8 mouse cellular contexts compared by ENCODE assay signal in genomic region chr5:122317329-122318045, GRCm38 (mm10). TPM values are rescaled to one million over a fixed set of nuclear protein-coding genes. Genes with fewer than 3 reads are reported as not detected.
DNase-seq lines count a peak whose midpoint lies in the region; ATAC-seq and TF ChIP-seq lines count a peak whose summit lies in the region.

No protein-coding gene starts in this region.

- H3K27ac ChIP-seq in left cerebral cortex, adult 2 months = 0 out of 2 replicates have a peak overlapping the region, but pooled peaks have one; percentile 15
- H3K27ac ChIP-seq in macrophage = peak overlapping the region; percentile 67

- no peak for TF ChIP-seq CTCF in left cerebral cortex, adult 2 months (IDR thresholded peaks at IDR 0.05)

- H3K36me3 ChIP-seq in macrophage (ENCODE audit: inconsistent target) = peaks cover 29% of the 10 kb centered on the region

- no peak for ATAC-seq in cerebellum, adult (ENCODE audit: insufficient number of reproducible peaks, low FRiP score, low TSS enrichment)
- ATAC-seq in granulocyte monocyte progenitor cell, adult 5-6 weeks (replicated peaks; ENCODE audit: poor library complexity, severe bottlenecking) = no peak

- no peak overlapping the region for H3K4me3 ChIP-seq in left cerebral cortex, adult 2 months
- H3K4me3 ChIP-seq in macrophage (ENCODE audit: inconsistent target) = no peak overlapping the region

- peak; percentile 67 for DNase-seq in cerebellum, adult 11-12 months
- DNase-seq in left cerebral cortex, adult 2 months (ENCODE audit: extremely low spot score in 1 of 2, low spot score in 2 of 2) = no peak
- DNase-seq in left cerebral cortex, adult 9 months (ENCODE audit: low spot score in 2 of 2) = no peak
- peak; percentile 51 to 67 for DNase-seq in adrenal gland, postnatal 36 days
- no peak for DNase-seq in layer of hippocampus, postnatal 36 days

- intact Hi-C loops in left cerebral cortex, adult 2 months (cut with DNase I) = no loop called here

- WGBS in macrophage (ENCODE audit: missing documents) = 41% methylated on average over 11 of the region's 11 CpGs

- H3K79me2 ChIP-seq in macrophage (ENCODE audit: inconsistent target) = peaks cover 15% of the 10 kb centered on the region; the same call in 1 of the 2 replicates

RNA-seq across cellular contexts. Expression of gene Pptc7, which starts 33.3 kb away (rescaled TPM):
- total RNA-seq in left cerebral cortex, adult 2 months (2021) = 10 to 100 TPM; 41.2 to 42.5 TPM
- total RNA-seq in adrenal gland, postnatal 36 days (2021) = 10 to 100 TPM; 53.2 to 55.4 TPM
- total RNA-seq in macrophage (2018; cell fraction: chromatin; rRNA removed) = 10 to 100 TPM in 9 of 26 experiments, 1 to 10 TPM in 17; 1.5 to 14.8 (median 8.4) TPM
- 10 to 100 TPM; 10.6 to 20.0 (median 17.2) TPM for total RNA-seq in macrophage (2018; cell fraction: cytosol; rRNA removed)
- total RNA-seq in macrophage (2018; cell fraction: nucleus; rRNA removed) = 10 to 100 TPM in 24 of 26 experiments, 1 to 10 TPM in 2; 7.3 to 28.9 (median 16.3) TPM
- polyA plus RNA-seq in macrophage (2018) = 12.5 to 16.0 TPM (median 14.1 TPM) in 3 replicates
- total RNA-seq in granulocyte monocyte progenitor cell, adult 5-6 weeks (2014; fragmentation: Nextera tagmentation) = 12.0 and 14.8 TPM in 2 replicates
- total RNA-seq in granulocyte monocyte progenitor cell, adult 5-6 weeks (2017) = 17.2 TPM in 2 replicates
- total RNA-seq in layer of hippocampus, postnatal 36 days (2021) = 10 to 100 TPM; 41.1 to 43.6 TPM

RNA-seq across cellular contexts. Expression of gene Rad9b, which starts 36.5 kb away (rescaled TPM):
- total RNA-seq in left cerebral cortex, adult 2 months (2021) = 1 to 10 TPM; 3.1 to 4.0 TPM
- total RNA-seq in adrenal gland, postnatal 36 days (2021) = 1 to 10 TPM; 2.2 to 3.4 TPM
- 10 to 100 TPM in 1 of 26 experiments, 1 to 10 TPM in 23, under 1 TPM in 1, not detected in 1; 0.74 to 11.2 (median 6.5) TPM for total RNA-seq in macrophage (2018; cell fraction: chromatin; rRNA removed)
- total RNA-seq in macrophage (2018; cell fraction: cytosol; rRNA removed) = 1 to 10 TPM in 1 of 26 experiments, under 1 TPM in 25; 0.23 to 1.0 (median 0.54) TPM
- 10 to 100 TPM in 1 of 26 experiments, 1 to 10 TPM in 22, under 1 TPM in 3; 0.35 to 10.4 (median 3.7) TPM for total RNA-seq in macrophage (2018; cell fraction: nucleus; rRNA removed)
- 0.75 to 0.90 TPM (median 0.77 TPM) in 3 replicates for polyA plus RNA-seq in macrophage (2018)
- 1.2 and 3.3 TPM in 2 replicates for total RNA-seq in granulocyte monocyte progenitor cell, adult 5-6 weeks (2014; fragmentation: Nextera tagmentation)
- 4.6 and 5.6 TPM in 2 replicates for total RNA-seq in granulocyte monocyte progenitor cell, adult 5-6 weeks (2017)
- 1 to 10 TPM; 4.5 to 4.9 TPM for total RNA-seq in layer of hippocampus, postnatal 36 days (2021)

RNA-seq across cellular contexts. Expression of gene Vps29, which starts 36.7 kb away (rescaled TPM):
- total RNA-seq in left cerebral cortex, adult 2 months (2021) = 100 to 1,000 TPM; 180 to 190 TPM
- 100 to 1,000 TPM; 141 to 165 TPM for total RNA-seq in adrenal gland, postnatal 36 days (2021)
- 100 to 1,000 TPM in 3 of 26 experiments, 10 to 100 TPM in 23; 47.7 to 112 (median 75.0) TPM for total RNA-seq in macrophage (2018; cell fraction: chromatin; rRNA removed)
- total RNA-seq in macrophage (2018; cell fraction: cytosol; rRNA removed) = 100 to 1,000 TPM; 133 to 192 (median 154) TPM
- 100 to 1,000 TPM in 7 of 26 experiments, 10 to 100 TPM in 19; 56.8 to 130 (median 86.8) TPM for total RNA-seq in macrophage (2018; cell fraction: nucleus; rRNA removed)
- polyA plus RNA-seq in macrophage (2018) = 234 to 353 TPM (median 252 TPM) in 3 replicates
- 118 and 128 TPM in 2 replicates for total RNA-seq in granulocyte monocyte progenitor cell, adult 5-6 weeks (2014; fragmentation: Nextera tagmentation)
- total RNA-seq in granulocyte monocyte progenitor cell, adult 5-6 weeks (2017) = 89.8 and 105 TPM in 2 replicates
- 100 to 1,000 TPM; 173 to 175 TPM for total RNA-seq in layer of hippocampus, postnatal 36 days (2021)

RNA-seq across cellular contexts. Expression of gene Tctn1, which starts 53.2 kb away (rescaled TPM):
- total RNA-seq in left cerebral cortex, adult 2 months (2021) = 10 to 100 TPM; 13.5 to 13.7 TPM
- total RNA-seq in adrenal gland, postnatal 36 days (2021) = 10 to 100 TPM; 12.0 to 16.2 TPM
- total RNA-seq in macrophage (2018; cell fraction: chromatin; rRNA removed) = 10 to 100 TPM in 23 of 26 experiments, 1 to 10 TPM in 3; 4.6 to 48.1 (median 31.1) TPM
- total RNA-seq in macrophage (2018; cell fraction: cytosol; rRNA removed) = 1 to 10 TPM; 1.7 to 7.0 (median 3.1) TPM
- 10 to 100 TPM in 22 of 26 experiments, 1 to 10 TPM in 4; 6.9 to 42.0 (median 23.9) TPM for total RNA-seq in macrophage (2018; cell fraction: nucleus; rRNA removed)
- 2.9 to 4.4 TPM (median 3.9 TPM) in 3 replicates for polyA plus RNA-seq in macrophage (2018)
- total RNA-seq in granulocyte monocyte progenitor cell, adult 5-6 weeks (2014; fragmentation: Nextera tagmentation) = 7.2 and 9.3 TPM in 2 replicates
- 1.8 and 4.3 TPM in 2 replicates for total RNA-seq in granulocyte monocyte progenitor cell, adult 5-6 weeks (2017)
- 10 to 100 TPM; 11.5 to 14.5 TPM for total RNA-seq in layer of hippocampus, postnatal 36 days (2021)

RNA-seq across cellular contexts. Expression of gene Gpn3, which starts 54.2 kb away (rescaled TPM):
- 10 to 100 TPM; 24.9 to 27.5 TPM for total RNA-seq in left cerebral cortex, adult 2 months (2021)
- 10 to 100 TPM; 34.8 to 36.0 TPM for total RNA-seq in adrenal gland, postnatal 36 days (2021)
- 10 to 100 TPM in 15 of 26 experiments, 1 to 10 TPM in 11; 2.5 to 24.2 (median 10.4) TPM for total RNA-seq in macrophage (2018; cell fraction: chromatin; rRNA removed)
- total RNA-seq in macrophage (2018; cell fraction: cytosol; rRNA removed) = 10 to 100 TPM in 21 of 26 experiments, 1 to 10 TPM in 5; 8.3 to 17.8 (median 12.5) TPM
- 10 to 100 TPM in 10 of 26 experiments, 1 to 10 TPM in 16; 3.8 to 23.8 (median 8.4) TPM for total RNA-seq in macrophage (2018; cell fraction: nucleus; rRNA removed)
- 16.3 to 20.4 TPM (median 16.8 TPM) in 3 replicates for polyA plus RNA-seq in macrophage (2018)
- total RNA-seq in granulocyte monocyte progenitor cell, adult 5-6 weeks (2014; fragmentation: Nextera tagmentation) = 35.0 and 59.8 TPM in 2 replicates
- total RNA-seq in granulocyte monocyte progenitor cell, adult 5-6 weeks (2017) = 42.2 and 51.9 TPM in 2 replicates
- 10 to 100 TPM; 29.7 to 31.4 TPM for total RNA-seq in layer of hippocampus, postnatal 36 days (2021)

Comparison
In these comparisons a context has a peak if more than half of its experiments do, and no peak if none do; other contexts are left out.
1. DNase-seq: peak in cerebellum, adult 11-12 months (single experiment) and adrenal gland, postnatal 36 days (2 of 2); none in left cerebral cortex, adult 2 months (0 of 2), left cerebral cortex, adult 9 months (0 of 2) and layer of hippocampus, postnatal 36 days (0 of 2).